Mouse (Mus musculus) thymus, postnatal 14 days (tissue): ENCODE measurements at regions not wholly inside any gene's neighbourhood (a gene's known extent, or its start where the extent isn't known, plus 50 kb on each side); places are given as distances from the start of the nearest gene placed in this dataset.
A peak's percentile ranks its signal among the peaks of the same experiment; 100 is the strongest.
"Not testable (repeated sequence)": the region's sequence is repeated elsewhere in the genome, so short reads cannot be mapped to it uniquely, and the experiment has no call there.

ENCODE experiments used
- DNase-seq: peaks from one replicate; pipeline ENCODE4 v3.0.0; 2021

DNA sequence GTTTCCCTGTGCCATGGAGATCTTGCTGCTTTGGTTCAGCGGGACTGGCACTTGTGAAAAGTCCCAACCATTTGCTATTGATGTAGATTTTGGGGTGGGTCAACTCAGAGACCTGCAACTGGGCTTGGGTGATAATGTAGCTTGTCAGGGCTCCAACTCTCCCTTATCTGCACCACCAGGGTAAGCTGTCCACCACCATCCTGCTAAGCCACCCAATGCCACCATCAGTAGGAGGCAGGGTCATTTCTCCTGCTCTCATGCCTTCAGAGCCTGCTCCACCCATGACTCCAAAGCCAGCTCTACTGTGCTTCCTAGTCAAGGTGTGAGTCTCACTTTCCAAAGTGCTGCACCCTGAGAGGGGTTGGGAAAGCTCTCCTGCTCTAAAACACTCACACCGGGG, 776.2 kb downstream of the Diaph2 start:
- no peak for DNase-seq

DNA sequence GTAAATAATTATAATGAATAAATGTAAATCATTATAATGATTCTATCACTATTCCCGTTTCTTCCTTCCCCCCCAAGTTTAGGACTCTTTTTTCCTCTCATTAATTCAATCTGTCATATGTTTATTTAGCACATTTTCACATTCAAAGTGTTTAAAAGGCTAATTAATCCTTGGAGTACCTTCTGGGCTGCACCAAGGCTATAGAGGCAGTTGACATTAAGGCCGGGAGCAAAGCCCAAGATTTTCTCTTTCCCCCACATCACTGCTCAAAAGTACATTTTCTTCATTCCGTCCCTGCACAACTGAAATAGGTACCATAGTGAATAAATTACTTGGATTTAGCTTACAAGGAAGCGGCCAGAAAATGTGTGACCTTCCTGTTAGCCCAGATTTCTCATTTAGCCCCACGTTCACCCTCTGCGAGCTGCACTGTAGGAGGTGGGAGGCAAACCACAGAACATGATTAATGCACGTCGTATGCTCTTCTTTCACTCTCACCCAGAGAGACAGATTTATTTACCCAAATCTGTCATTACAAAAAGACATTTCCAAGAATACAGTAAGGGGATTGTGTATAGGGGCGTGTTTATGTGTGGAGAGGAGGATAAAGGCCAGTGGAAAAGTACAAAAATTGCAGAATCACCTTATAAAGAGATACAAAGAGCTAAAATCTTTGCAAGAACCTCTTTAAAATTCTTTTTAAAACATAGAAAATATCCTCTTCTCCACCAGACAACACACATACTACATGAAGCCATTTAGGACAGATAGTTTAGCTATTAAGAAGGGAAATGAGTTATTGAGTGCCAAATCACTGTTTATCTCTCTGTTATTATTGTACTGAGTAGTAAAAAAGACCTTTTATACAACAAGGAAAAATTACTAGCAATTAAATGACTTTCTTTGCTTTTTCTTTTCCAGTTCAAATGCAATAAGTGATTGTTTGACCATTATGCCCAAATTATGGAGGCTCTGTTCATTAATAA, 783.9 kb downstream of the Diaph2 start:
- no peak for DNase-seq

DNA sequence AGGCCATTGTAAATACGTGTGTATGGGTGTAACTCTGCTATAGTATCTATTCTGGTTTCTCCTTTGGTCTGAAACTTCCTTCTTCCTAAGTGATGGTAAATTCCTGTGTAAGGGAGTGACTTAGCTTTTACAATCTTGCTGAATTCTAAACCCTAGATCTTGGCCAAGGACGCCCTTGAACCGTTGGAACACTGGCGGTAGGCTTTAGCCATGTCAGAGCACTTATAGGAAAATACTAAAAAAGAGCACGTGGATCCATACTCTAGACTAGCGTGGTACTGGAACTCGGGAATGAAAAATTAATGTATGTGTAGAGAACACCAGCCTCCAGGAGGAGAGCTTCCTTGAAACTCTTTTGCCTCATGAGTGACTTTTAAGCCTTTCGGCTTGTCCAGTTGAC, 789.2 kb downstream of the Diaph2 start:
- DNase-seq = not testable (repeated sequence)

DNA sequence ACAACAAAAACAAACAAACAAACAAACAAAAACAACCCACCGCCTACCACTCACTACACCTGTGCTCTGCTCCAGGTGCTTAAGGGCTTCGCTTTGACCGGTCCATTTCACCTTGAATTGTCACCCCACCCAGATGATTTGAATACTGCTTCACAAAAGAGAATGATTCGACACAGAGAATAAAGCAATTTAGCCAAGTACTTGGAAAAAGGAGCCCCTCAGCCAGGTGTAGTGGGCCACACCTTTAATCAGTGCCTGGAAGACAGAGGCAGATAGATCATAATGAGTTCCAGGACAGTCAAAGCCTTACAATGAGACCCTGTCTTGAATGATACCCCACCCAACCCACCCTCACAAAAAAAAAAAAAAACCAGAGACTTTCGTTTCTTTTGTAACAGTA, 798.5 kb downstream of the Diaph2 start:
- DNase-seq = no peak

DNA sequence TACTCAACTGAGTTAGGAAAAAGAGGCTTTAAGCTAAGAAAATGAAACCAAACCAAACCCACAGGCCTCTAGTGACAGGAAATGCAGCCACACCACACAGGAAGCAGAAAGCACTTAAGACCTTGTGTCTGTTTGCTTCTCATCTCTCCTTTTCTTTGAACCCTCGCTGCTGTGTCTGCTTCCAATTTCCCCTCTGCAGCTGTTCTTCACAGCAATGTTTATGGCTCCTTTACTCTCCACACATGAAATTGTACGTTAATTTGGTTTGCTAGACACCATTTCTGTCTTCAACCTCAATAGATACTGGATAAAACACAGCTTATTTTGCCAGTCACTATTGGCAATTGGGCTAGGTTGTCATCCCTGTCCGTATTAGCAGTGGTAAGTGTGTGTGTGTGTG, 799.7 kb downstream of the Diaph2 start:
- peak; percentile 62 for DNase-seq

DNA sequence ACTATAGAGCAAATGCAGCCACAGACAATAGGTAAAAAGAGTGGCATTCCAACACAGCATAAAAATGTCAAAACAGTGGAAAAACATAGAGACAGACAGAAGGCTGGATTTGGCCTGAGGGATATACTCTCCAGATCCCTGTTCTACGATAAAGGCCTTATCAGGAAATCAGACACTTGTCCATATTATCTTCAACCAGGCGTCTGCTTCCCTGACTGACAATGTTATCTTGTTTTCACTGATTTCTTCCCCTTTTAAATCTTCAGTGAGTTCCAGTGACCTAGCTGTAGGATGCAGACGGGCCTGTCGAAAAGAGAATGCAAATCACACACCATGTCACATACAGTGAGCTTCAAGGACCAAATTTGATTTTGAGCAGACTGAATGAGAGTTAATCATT, 800.4 kb downstream of the Diaph2 start:
- DNase-seq = no peak

DNA sequence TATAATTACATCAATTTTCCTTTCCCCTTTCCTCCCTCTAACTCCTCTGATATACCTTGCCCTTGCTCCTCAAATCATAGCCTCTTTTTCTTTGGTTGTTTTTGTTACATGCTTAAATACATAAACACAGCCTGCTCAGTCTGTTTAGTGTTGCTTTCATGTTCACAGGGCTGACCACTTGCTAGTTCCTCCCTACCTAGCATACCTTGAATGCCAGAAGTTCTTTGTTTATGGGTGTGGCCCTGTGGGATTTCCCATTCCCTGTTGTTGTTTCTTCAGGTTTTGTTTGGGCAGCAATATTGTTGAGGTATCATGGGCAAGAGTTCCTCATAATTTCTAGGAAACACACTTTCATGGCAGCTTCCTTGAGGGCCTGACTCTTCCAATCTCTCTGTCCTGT, 807.7 kb downstream of the Diaph2 start:
- DNase-seq = no peak

DNA sequence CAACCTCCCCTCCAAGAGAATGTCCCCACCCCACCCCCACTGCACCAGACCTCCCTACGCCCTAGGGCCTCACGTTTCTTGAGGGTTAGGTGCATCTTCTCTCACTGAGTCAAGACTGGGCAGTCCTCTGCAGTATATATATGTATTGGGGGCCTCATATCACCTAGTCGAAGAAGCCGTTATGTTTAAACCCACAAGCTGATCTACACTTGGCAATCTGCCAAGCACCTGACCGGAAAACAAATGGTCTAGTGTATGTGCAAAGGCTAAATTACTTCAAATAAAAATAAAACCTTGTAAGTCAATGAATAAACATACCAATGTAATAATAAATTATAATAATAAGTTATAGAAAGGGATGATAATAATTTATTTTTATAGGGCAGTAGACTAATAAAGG, 828.2 kb downstream of the Diaph2 start:
- DNase-seq = no peak

DNA sequence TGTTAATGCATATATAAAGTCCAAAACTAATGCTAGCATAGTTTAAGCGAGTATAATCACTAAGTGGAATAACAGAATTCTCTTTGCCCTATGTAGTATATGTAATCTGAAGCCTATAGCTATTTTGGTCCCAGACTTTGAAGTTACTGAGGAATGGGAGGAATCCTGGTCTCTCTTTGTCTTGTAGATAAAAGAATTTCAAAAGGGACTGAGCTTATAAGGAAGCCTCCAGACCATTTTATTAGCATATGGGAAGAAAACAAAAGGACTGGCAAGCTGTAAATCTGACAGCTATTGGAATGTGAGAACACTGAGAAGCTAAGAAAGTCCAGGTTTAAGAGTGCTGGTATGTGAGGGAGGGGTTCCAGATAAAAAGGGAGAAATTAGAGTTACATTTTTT, 847.1 kb downstream of the Diaph2 start:
- DNase-seq = no peak

DNA sequence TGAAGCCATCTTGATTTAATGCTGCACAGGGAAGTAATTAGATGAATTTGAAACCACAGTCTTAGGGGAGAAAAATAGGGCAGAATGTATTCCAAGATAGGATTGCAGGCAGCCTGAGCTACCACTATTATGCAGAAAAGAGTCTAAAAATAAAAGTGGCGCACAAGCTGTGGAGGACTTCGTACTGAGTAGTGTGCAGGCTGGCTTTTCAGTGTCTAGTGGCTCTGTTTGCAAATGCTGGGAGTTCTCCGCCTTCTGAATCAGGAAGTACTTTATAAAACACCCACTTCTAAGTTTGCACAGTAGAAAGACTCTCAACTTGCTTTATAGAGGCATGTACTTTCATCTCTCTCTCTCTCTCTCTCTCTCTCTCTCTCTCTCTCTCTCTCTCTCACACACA, 852.4 kb downstream of the Diaph2 start:
- DNase-seq = no peak

DNA sequence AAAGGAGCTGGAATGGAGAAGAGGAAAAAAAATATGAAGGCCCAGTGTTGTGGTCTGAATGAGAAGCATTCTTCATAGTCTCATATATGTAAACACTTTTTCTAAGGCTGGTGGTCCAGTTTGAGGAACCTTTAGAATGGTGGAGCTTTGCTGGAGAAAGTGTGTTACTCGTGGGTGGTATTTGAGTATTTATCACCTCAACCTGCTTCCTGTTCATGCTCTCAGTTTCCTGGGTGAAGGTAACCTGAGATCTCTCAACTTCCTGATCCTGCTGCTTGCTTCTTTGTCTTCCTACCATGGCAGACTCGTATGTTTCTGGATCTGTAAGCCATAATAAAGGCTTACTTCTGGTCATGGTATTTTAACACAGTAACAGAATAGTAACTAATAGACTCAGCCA, 889.0 kb downstream of the Diaph2 start:
- DNase-seq = no peak

DNA sequence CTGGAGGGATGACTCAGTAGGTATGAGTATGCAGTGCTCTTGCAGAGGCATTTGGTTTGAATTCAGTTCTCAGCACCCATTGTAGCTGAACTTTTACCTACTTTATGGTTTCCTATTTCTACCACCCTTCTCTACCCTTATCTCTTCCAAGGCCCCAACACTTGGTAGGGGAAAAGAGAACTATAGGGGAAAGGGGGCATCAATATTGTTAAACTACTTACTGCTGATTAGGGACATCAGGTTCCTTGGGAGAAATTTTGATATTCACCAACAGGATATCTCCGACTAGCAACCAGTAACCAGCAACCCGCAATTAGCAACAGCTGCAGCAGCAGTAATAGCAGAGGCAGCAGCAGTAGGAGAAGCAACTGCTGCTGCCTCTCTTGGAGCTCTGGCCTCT, 906.3 kb downstream of the Diaph2 start:
- DNase-seq = no peak

DNA sequence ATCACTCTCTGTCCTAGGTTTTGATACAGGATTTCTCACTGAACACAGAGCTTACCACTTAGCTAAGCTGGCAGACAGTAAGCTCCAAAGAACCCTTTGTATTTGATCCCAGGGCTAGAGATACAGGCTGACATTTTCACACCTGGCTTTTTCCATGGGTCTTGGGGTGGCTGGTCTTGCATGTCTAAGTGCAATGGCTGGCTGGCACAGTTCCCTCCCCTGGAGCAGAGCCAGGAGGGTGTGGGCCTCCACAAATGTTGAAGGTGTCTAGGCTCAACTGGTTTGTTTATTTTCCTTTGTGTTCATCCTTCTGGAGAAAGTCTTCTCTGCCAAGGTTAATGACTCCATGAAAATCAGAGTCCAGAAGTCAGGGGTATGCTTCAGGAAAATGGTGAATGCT, 934.8 kb downstream of the Diaph2 start:
- DNase-seq = no peak

DNA sequence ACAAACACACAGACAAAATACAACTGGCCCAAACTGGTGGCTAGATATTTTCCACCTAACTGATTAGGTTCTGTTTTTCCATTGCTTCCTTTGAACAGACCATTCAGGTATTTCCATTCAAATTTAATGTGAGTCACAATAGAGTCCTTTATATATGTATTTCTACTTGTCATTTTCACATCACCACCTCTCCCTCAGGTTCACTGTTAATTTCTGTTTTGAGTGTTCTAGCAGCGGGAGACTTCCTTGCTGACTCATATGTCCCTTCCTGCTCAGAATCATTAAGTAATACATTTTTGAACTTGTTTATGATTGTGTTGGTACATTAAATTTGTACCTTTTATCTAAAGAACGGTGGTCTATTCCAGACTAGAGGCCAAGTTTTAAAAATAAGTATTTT, 959.4 kb downstream of the Diaph2 start:
- no peak for DNase-seq

DNA sequence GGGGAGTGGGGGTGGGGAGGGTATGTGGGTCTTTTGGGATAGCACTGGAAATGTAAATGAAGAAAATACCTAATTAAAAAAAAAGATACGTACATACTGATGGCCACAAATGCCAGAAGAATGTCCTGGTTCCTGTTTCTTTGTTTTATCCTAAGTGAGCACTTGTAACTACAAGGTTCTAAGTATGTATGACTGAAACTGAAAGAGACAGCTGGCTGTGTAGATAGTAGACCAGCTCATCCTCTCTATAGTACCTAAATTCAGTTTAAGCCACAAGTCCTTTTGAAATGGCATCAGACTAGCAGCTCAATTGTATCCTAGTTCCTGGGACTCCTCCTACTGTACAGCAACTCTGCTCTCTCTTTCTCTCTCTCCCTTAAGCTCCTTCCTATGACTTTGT, 994.6 kb downstream of the Diaph2 start:
- not testable (repeated sequence) for DNase-seq
